Comparison of ENCODE assay signal across 25 mouse cellular contexts in genomic region chr11:58290812-58291211, GRCm38 (mm10). TPM values are rescaled to one million over a fixed set of nuclear protein-coding genes. Genes with fewer than 3 reads are reported as not detected.
"Had no signal": no experiment of that assay in that cellular context is flagged by ENCODE, and none has a peak within 500 bp of the region (broad histone marks: within the 10 kb centered on the region; RNA-seq: fewer than 3 reads in every experiment).

No protein-coding gene starts in this region.

- H3K36me3 ChIP-seq: embryonic facial prominence, embryonic 10.5 days; embryonic facial prominence, embryonic 12.5 days; embryonic facial prominence, embryonic 13.5 days; embryonic facial prominence, embryonic 15.5 days; forebrain, embryonic 10.5 days; forebrain, embryonic 12.5 days; forebrain, embryonic 15.5 days had no signal

- ATAC-seq: forebrain, embryonic 13.5 days; forebrain, embryonic 14.5 days; forebrain, embryonic 15.5 days; forebrain, embryonic 16.5 days; forebrain, postnatal 0 days had no signal

- H3K4me3 ChIP-seq: embryonic facial prominence, embryonic 10.5 days; embryonic facial prominence, embryonic 12.5 days; embryonic facial prominence, embryonic 13.5 days; embryonic facial prominence, embryonic 15.5 days; erythroblast, embryonic 14.5 days; forebrain, embryonic 10.5 days; forebrain, embryonic 12.5 days; forebrain, embryonic 13.5 days; forebrain, embryonic 15.5 days; gastrocnemius, adult 2 months; heart, adult 2 months had no signal

- H3K27me3 ChIP-seq: embryonic facial prominence, embryonic 12.5 days; embryonic facial prominence, embryonic 15.5 days; forebrain, embryonic 13.5 days; forebrain, embryonic 15.5 days had no signal

- H3K4me2 ChIP-seq: embryonic facial prominence, embryonic 12.5 days; embryonic facial prominence, embryonic 13.5 days; embryonic facial prominence, embryonic 15.5 days; forebrain, embryonic 12.5 days; forebrain, embryonic 13.5 days; forebrain, embryonic 15.5 days had no signal

RNA-seq across cellular contexts. Expression of gene 4930438A08Rik, which starts 16.2 kb away (rescaled TPM):
- total RNA-seq: forebrain, postnatal 0 days; gastrocnemius, adult 18-20 months; gastrocnemius, adult 2 months; gastrocnemius, adult 8-10 months; gastrocnemius, postnatal 10 days; gastrocnemius, postnatal 14 days; gastrocnemius, postnatal 25 days; gastrocnemius, postnatal 36 days; gastrocnemius, postnatal 4 days; heart, adult 18-20 months; heart, adult 2 months; heart, adult 8-10 months had no signal
- polyA plus RNA-seq: cortical plate, adult 2 months; embryonic facial prominence, embryonic 10.5 days; embryonic facial prominence, embryonic 13.5 days; erythroblast, embryonic 14.5 days; forebrain, embryonic 10.5 days; forebrain, embryonic 12.5 days; forebrain, embryonic 13.5 days; forebrain, embryonic 14.5 days; forebrain, embryonic 15.5 days; forebrain, embryonic 16.5 days; forebrain, postnatal 0 days; frontal cortex, adult 2 months; heart, adult 2 months had no signal
